Mouse (Mus musculus): ENCODE results near the gene Cycs.
"Not testable (repeated sequence)": the region's sequence is repeated elsewhere in the genome, so short reads cannot be mapped to it uniquely, and the experiment has no call there.

Gene Cycs

GRCm38 (mm10) chr6:50566141-50566996 is at the start of gene Cycs:
Gene Cycs (minus strand): TSS chr6:50566538.
- in situ Hi-C loops (cut with MboI, MseI): no loop called here

- in situ Hi-C loops (cut with MboI, MseI): no loop called here
Observed at GRCm38 (mm10) chr6:50601620-50602019, 35.3 kb upstream of the Cycs start.

GRCm38 (mm10) chr6:50598560-50598959 is 32.2 kb upstream of the Cycs start:
- in situ Hi-C loops (cut with MboI, MseI): no loop called here

GRCm38 (mm10) chr6:50596301-50597211 is 30.2 kb upstream of the Cycs start, which contains the start of gene 4921507P07Rik:
Gene 4921507P07Rik (minus strand): TSS chr6:50596632.
- in situ Hi-C loops (cut with MboI, MseI): no loop called here

- in situ Hi-C loops (cut with MboI, MseI): no loop called here
Observed at GRCm38 (mm10) chr6:50594372-50594771, 28.0 kb upstream of the Cycs start.

GRCm38 (mm10) chr6:50593334-50593845 is 27.1 kb upstream of the Cycs start:
- in situ Hi-C loops (cut with MboI, MseI): no loop called here

- in situ Hi-C loops (cut with MboI, MseI): no loop called here
Observed at GRCm38 (mm10) chr6:50590234-50590633, 23.9 kb upstream of the Cycs start.

GRCm38 (mm10) chr6:50588251-50588650 is 21.9 kb upstream of the Cycs start:
- in situ Hi-C loops (cut with MboI, MseI): no loop called here

- in situ Hi-C loops (cut with MboI, MseI): no loop called here
Observed at GRCm38 (mm10) chr6:50587412-50587811, 21.1 kb upstream of the Cycs start.

GRCm38 (mm10) chr6:50586316-50586715 is 20.0 kb upstream of the Cycs start:
- in situ Hi-C loops (cut with MboI, MseI): no loop called here

GRCm38 (mm10) chr6:50585733-50586132 is 19.4 kb upstream of the Cycs start:
- in situ Hi-C loops (cut with MboI, MseI): no loop called here

- in situ Hi-C loops (cut with MboI, MseI): no loop called here
Observed at GRCm38 (mm10) chr6:50571661-50572060, 5.3 kb upstream of the Cycs start.

- in situ Hi-C loops (cut with MboI, MseI): no loop called here
Observed at GRCm38 (mm10) chr6:50566997-50567255, 588 bp upstream of the Cycs start.

GRCm38 (mm10) chr6:50563651-50564050 is 2.7 kb downstream of the Cycs start:
- in situ Hi-C loops (cut with MboI, MseI): no loop called here

GRCm38 (mm10) chr6:50562421-50562820 is 3.9 kb downstream of the Cycs start:
- in situ Hi-C loops (cut with MboI, MseI): no loop called here

GRCm38 (mm10) chr6:50560776-50561175 is 5.6 kb downstream of the Cycs start:
- in situ Hi-C loops (cut with MboI, MseI): no loop called here

- in situ Hi-C loops (cut with MboI, MseI): no loop called here
Observed at GRCm38 (mm10) chr6:50558877-50559276, 7.5 kb downstream of the Cycs start.

GRCm38 (mm10) chr6:50557566-50557965 is 8.8 kb downstream of the Cycs start:
- in situ Hi-C loops (cut with MboI, MseI): no loop called here

GRCm38 (mm10) chr6:50554223-50554622 is 12.1 kb downstream of the Cycs start:
- in situ Hi-C loops (cut with MboI, MseI): not testable (repeated sequence)

GRCm38 (mm10) chr6:50552881-50553518 is 13.3 kb downstream of the Cycs start:
- in situ Hi-C loops (cut with MboI, MseI): no loop called here

GRCm38 (mm10) chr6:50549791-50550190 is 16.5 kb downstream of the Cycs start:
- in situ Hi-C loops (cut with MboI, MseI): no loop called here

GRCm38 (mm10) chr6:50549051-50549450 is 17.3 kb downstream of the Cycs start:
- in situ Hi-C loops (cut with MboI, MseI): no loop called here

All from T-helper 17 cell (primary cell).